Mouse (Mus musculus) heart, embryonic 14.5 days (tissue): Measurements from ENCODE around the gene G6pc3. TPM values are rescaled to one million over a fixed set of nuclear protein-coding genes. Genes with fewer than 3 reads are reported as not detected.
A peak's percentile ranks its signal among the peaks of the same experiment; 100 is the strongest.

Experiments used
- ATAC-seq: fragments of 200-750 bp; cut with Nextera tagmentation; 2 replicates; pipeline ENCODE4 v1.8.0; 2017; ENCODE audit warnings: low read depth, moderate TSS enrichment; ENCODE audit not compliant: insufficient number of reproducible peaks, insufficient read depth, low FRiP score
- H3K27ac ChIP-seq, 2 experiments: fragments of 200-500 bp in 1 of 2; fragments of 300-500 bp in 1 of 2; sonication (generic) in 1 of 2; replicated peaks in 1 of 2; 2 replicates each; pipeline ENCODE4 v1.5.1; 2012 to 2014; ENCODE audit warnings: low read depth in 2 of 2, low read length in 2 of 2, control low read depth in 1 of 2, mild to moderate bottlenecking in 1 of 2, mixed read lengths in 1 of 2; ENCODE audit not compliant: control insufficient read depth in 1 of 2, insufficient read depth in 1 of 2
- H3K27me3 ChIP-seq: fragments of 300-500 bp; sonication (generic); 2 replicates; pipeline ENCODE4 v1.6.1; 2014; ENCODE audit warnings: mild to moderate bottlenecking, low read length, control low read depth; ENCODE audit not compliant: control insufficient read depth, insufficient read depth
- H3K36me3 ChIP-seq: fragments of 300-500 bp; sonication (generic); 2 replicates; pipeline ENCODE4 v1.6.1; 2014; ENCODE audit warnings: mild to moderate bottlenecking, control low read depth, low read length, mixed read lengths; ENCODE audit not compliant: control insufficient read depth, insufficient read depth
- H3K4me1 ChIP-seq, 2 experiments: fragments of 200-500 bp in 1 of 2; fragments of 300-500 bp in 1 of 2; sonication (generic) in 1 of 2; 2 replicates each; pipeline ENCODE4 v1.6.1; 2012 to 2014; ENCODE audit warnings: low read length in 2 of 2, control low read depth in 1 of 2, mixed read lengths in 1 of 2; ENCODE audit not compliant: control insufficient read depth in 2 of 2, insufficient read depth in 2 of 2
- H3K4me2 ChIP-seq: fragments of 300-500 bp; sonication (generic); 2 replicates; pipeline ENCODE4 v1.6.1; 2014; ENCODE audit warnings: mild to moderate bottlenecking, low read length
- H3K4me3 ChIP-seq, 2 experiments: fragments of 200-500 bp in 1 of 2; fragments of 300-500 bp in 1 of 2; sonication (generic) in 1 of 2; 2 replicates each; pipeline ENCODE4 v1.5.1; 2012 to 2014; ENCODE audit warnings: low read length in 2 of 2, mild to moderate bottlenecking in 2 of 2, control low read depth in 1 of 2, low read depth in 1 of 2, moderate library complexity in 1 of 2; ENCODE audit not compliant: control insufficient read depth in 1 of 2, insufficient read depth in 1 of 2
- H3K9ac ChIP-seq: fragments of 300-500 bp; sonication (generic); 2 replicates; pipeline ENCODE4 v1.6.1; 2014; ENCODE audit warnings: mild to moderate bottlenecking, low read length
- H3K9me3 ChIP-seq: fragments of 300-500 bp; sonication (generic); 2 replicates; pipeline ENCODE4 v1.6.1; 2016; ENCODE audit warnings: low read length, control low read depth; ENCODE audit not compliant: control insufficient read depth
- WGBS: fragments of 180-500 bp; shearing (Covaris S2); extraction: QIAGEN DNeasy Blood & Tissue Kit; methylation state at CpG from one replicate; pipeline ENCODE4 v1.1.7; 2014; 5-methylcytosine and 5-hydroxymethylcytosine counted together
- polyA plus RNA-seq: library from polyadenylated mRNA; unstranded; fragments of >200 nt; fragmentation: Nextera tagmentation; extraction: Ambion mirVana; gene quantifications from 2 replicates; pipeline ENCODE4 v1.2.1, GENCODE M21; 2014

The G6pc3 gene
- polyA plus RNA-seq, 1 experiment from 2014 or later, result 27.8 TPM

GRCm38 (mm10) chr11:102215511-102215910 lies 26.1 kb downstream of the G6pc3 start:
- Histone ChIP-seq H3K36me3 (peaks cover 6% of the 10 kb centered on the region; the same call in 1 of the 2 replicates), H3K4me1 (peaks cover 58 to 82% of the 10 kb centered on the region in 2 experiments), H3K4me2 (peak overlapping the region; percentile 80), H3K9me3 (no peaks in the 10 kb centered on the region), H3K9ac (peak overlapping the region; percentile 62), H3K4me3 (peak overlapping the region; percentile 17 to 69), H3K27ac (peak overlapping the region; percentile 86 to 94), H3K27me3 (no peaks in the 10 kb centered on the region)
- 25% methylated on average over 11 of the region's 11 CpGs for WGBS
- no peak for ATAC-seq

GRCm38 (mm10) chr11:102216056-102216885 lies 26.9 kb downstream of the G6pc3 start:
- H3K4me1 ChIP-seq, result peaks cover 60 to 83% of the 10 kb centered on the region in 2 experiments
- peak overlapping the region; percentile 80 for H3K4me2 ChIP-seq
- peaks cover 7% of the 10 kb centered on the region; the same call in 1 of the 2 replicates for H3K36me3 ChIP-seq
- no peaks in the 10 kb centered on the region for H3K9me3 ChIP-seq
- H3K27ac ChIP-seq, result peak overlapping the region; percentile 90 to 94
- H3K4me3 ChIP-seq, result peak overlapping the region; percentile 69 to 83
- ATAC-seq, result peak; percentile 69
- H3K9ac ChIP-seq, result peak overlapping the region; percentile 84
- 12% methylated on average over 12 of the region's 12 CpGs for WGBS
- no peaks in the 10 kb centered on the region for H3K27me3 ChIP-seq

GRCm38 (mm10) chr11:102216886-102217240 lies 27.4 kb downstream of the G6pc3 start:
- Histone ChIP-seq H3K4me2 (peak overlapping the region; percentile 80), H3K4me1 (peaks cover 58 to 81% of the 10 kb centered on the region in 2 experiments), H3K9ac (peak overlapping the region; percentile 84), H3K36me3 (0 out of 2 replicates have a peak, but pooled peaks cover 5% of the 10 kb centered on the region), H3K27me3 (no peaks in the 10 kb centered on the region), H3K9me3 (no peaks in the 10 kb centered on the region), H3K27ac (peak overlapping the region; percentile 90 to 94), H3K4me3 (peak overlapping the region; percentile 69 to 83)
- 20% methylated on average over 5 of the region's 5 CpGs for WGBS
- ATAC-seq, result no peak

GRCm38 (mm10) chr11:102217396-102217795 lies 28.0 kb downstream of the G6pc3 start:
- Histone ChIP-seq H3K36me3 (peaks cover 5% of the 10 kb centered on the region; the same call in 1 of the 2 replicates), H3K4me1 (peaks cover 58 to 81% of the 10 kb centered on the region in 2 experiments), H3K4me2 (peak overlapping the region; percentile 80), H3K9me3 (no peaks in the 10 kb centered on the region), H3K27ac (peak overlapping the region; percentile 90 to 94), H3K4me3 (peak overlapping the region; percentile 69 to 83), H3K27me3 (no peaks in the 10 kb centered on the region), H3K9ac (peak overlapping the region; percentile 84)
- 27% methylated on average over 6 of the region's 6 CpGs for WGBS
- ATAC-seq, result no peak

- peak overlapping the region; percentile 90 to 94 for H3K27ac ChIP-seq
- peak overlapping the region; percentile 69 to 83 for H3K4me3 ChIP-seq
- H3K36me3 ChIP-seq, result peaks cover 11% of the 10 kb centered on the region
- H3K4me2 ChIP-seq, result peak overlapping the region; percentile 80
- no peak for ATAC-seq
- H3K9me3 ChIP-seq, result no peaks in the 10 kb centered on the region
- H3K27me3 ChIP-seq, result no peaks in the 10 kb centered on the region
- H3K9ac ChIP-seq, result peak overlapping the region; percentile 84
- H3K4me1 ChIP-seq, result peaks cover 63 to 81% of the 10 kb centered on the region in 2 experiments
- 15% methylated on average over 7 of the region's 7 CpGs for WGBS
These were observed 28.5 kb downstream of the G6pc3 start for GRCm38 (mm10) chr11:102217876-102218430.

GRCm38 (mm10) chr11:102218783-102219182 lies 29.4 kb downstream of the G6pc3 start:
- H3K27me3 ChIP-seq, result no peaks in the 10 kb centered on the region
- WGBS, result 0% methylated on average over 10 of the region's 10 CpGs
- peak overlapping the region; percentile 84 for H3K9ac ChIP-seq
- H3K9me3 ChIP-seq, result no peaks in the 10 kb centered on the region
- peak; percentile 78 for ATAC-seq
- peaks cover 60 to 83% of the 10 kb centered on the region in 2 experiments for H3K4me1 ChIP-seq
- peak overlapping the region; percentile 80 for H3K4me2 ChIP-seq
- peak overlapping the region; percentile 69 to 83 for H3K4me3 ChIP-seq
- peak overlapping the region; percentile 91 to 94 for H3K27ac ChIP-seq
- peaks cover 11% of the 10 kb centered on the region for H3K36me3 ChIP-seq

GRCm38 (mm10) chr11:102219247-102219993 lies 30.0 kb downstream of the G6pc3 start:
- 33% methylated on average over 14 of the region's 14 CpGs for WGBS
- Histone ChIP-seq H3K4me1 (peaks cover 57 to 83% of the 10 kb centered on the region in 2 experiments), H3K9ac (peak overlapping the region; percentile 84), H3K4me3 (peak overlapping the region in 1 of 2 experiments; percentile 69; a peak in 3 of 4 replicates), H3K9me3 (no peaks in the 10 kb centered on the region), H3K4me2 (peak overlapping the region; percentile 80), H3K27me3 (no peaks in the 10 kb centered on the region), H3K27ac (peak overlapping the region; percentile 91 to 94), H3K36me3 (peaks cover 14% of the 10 kb centered on the region)
- no peak for ATAC-seq
